Mouse (Mus musculus) C2C12 (cell line): ENCODE measurements at regions not wholly inside any gene's neighbourhood (a gene's known extent, or its start where the extent isn't known, plus 50 kb on each side); places are given as distances from the start of the nearest gene placed in this dataset.

Experiments
- H3K27me3 ChIP-seq: one replicate; pipeline ENCODE4 v1.6.1; 2011; ENCODE audit not compliant: control insufficient read depth, insufficient read depth, insufficient read length
- H3K36me3 ChIP-seq: one replicate; pipeline ENCODE4 v1.6.1; 2011; ENCODE audit not compliant: control insufficient read depth, insufficient read depth
- H3K4me3 ChIP-seq: one replicate; pipeline ENCODE4 v1.5.1; 2011; ENCODE audit warnings: mild to moderate bottlenecking, control low read depth; ENCODE audit not compliant: poor library complexity, insufficient read depth, severe bottlenecking
- H3K79me2 ChIP-seq: one replicate; pipeline ENCODE4 v1.6.1; 2011; ENCODE audit not compliant: control insufficient read depth, insufficient read depth
- H3K79me3 ChIP-seq: one replicate; pipeline ENCODE4 v1.6.1; 2011; ENCODE audit warnings: low read depth, control low read depth
- H3ac ChIP-seq: one replicate; pipeline ENCODE3; 2011; ENCODE audit warnings: low read depth; ENCODE audit not compliant: control insufficient read depth, insufficient read length
- CEBPB ChIP-seq: IDR thresholded peaks from one replicate; pipeline ENCODE4 v1.6.1; 2011; ENCODE audit warnings: low read depth, mild to moderate bottlenecking, control low read depth, moderate library complexity
- CTCF ChIP-seq: IDR thresholded peaks from one replicate; pipeline ENCODE4 v1.5.1; 2011; ENCODE audit not compliant: control insufficient read depth, insufficient read depth, insufficient read length
- FOSL1 ChIP-seq: IDR thresholded peaks from one replicate; pipeline ENCODE4 v1.8.0; 2011; ENCODE audit warnings: mild to moderate bottlenecking, low read length; ENCODE audit not compliant: poor library complexity, insufficient read depth, severe bottlenecking
- MAX ChIP-seq: IDR thresholded peaks from one replicate; pipeline ENCODE4 v1.6.1; 2011; ENCODE audit warnings: mild to moderate bottlenecking, control low read depth
- MYOD1 ChIP-seq: IDR thresholded peaks from one replicate; pipeline ENCODE4 v1.6.1; 2011; ENCODE audit warnings: low read depth; ENCODE audit not compliant: control insufficient read depth, insufficient read length
- MYOG ChIP-seq: IDR thresholded peaks from one replicate; pipeline ENCODE4 v1.6.1; 2011; ENCODE audit not compliant: control insufficient read depth, insufficient read length; ENCODE audit errors: extremely low read depth
- USF1 ChIP-seq: IDR thresholded peaks from one replicate; pipeline ENCODE4 v1.6.1; 2011; ENCODE audit warnings: low read depth, mild to moderate bottlenecking, control low read depth, moderate library complexity

DNA sequence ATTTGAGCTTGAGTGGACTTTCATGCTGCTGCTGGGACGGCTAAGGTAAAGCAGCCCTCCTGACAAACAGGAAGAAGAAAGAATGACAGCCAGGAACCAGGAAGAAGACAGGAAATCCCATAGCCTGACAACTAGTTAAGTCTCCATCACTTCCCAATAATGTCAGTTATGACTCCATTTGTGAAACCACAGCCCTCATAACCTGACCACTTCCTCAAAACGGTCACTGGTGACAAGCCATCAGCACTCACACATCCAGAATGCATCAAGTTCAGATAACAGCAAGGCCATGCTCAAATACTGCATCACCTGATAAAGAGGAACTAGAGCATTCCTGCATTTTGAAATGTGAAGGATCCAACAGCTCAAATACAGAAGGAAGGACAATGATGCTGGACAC, 288.3 kb downstream of the Zfp706 start:
- Histone ChIP-seq H3K79me3 (no peaks in the 10 kb centered on the region), H3K36me3 (no peaks in the 10 kb centered on the region), H3K79me2 (no peaks in the 10 kb centered on the region), H3ac (no peak overlapping the region), H3K4me3 (no peak overlapping the region), H3K27me3 (no peaks in the 10 kb centered on the region)
- TF ChIP-seq MYOD1: no peak
- no peak for TF ChIP-seq CTCF
- TF ChIP-seq USF1: no peak
- no peak for TF ChIP-seq MYOG
- no peak for TF ChIP-seq MAX
- TF ChIP-seq FOSL1: no peak
- TF ChIP-seq CEBPB: no peak

DNA sequence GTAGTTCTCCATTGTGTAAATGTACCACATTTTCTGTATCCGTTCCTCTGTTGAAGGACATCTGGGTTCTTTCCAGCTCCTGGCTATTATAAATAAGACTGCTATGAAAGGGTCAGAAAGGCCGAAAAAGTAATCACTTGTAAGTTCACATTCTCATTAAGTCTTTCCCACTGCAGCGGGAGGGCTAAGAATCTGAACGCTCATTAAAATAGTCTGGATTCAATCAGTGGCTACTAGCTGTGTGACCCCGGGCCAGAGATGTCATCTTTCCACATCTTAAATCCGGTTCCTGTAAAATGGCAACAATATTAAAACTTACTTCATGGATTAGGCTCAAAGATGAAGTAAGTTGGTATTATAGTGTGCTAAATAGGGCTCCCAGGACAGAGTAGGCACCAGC, 289.7 kb downstream of the Zfp706 start:
- Histone ChIP-seq H3K27me3 (no peaks in the 10 kb centered on the region), H3K36me3 (no peaks in the 10 kb centered on the region), H3K4me3 (no peak overlapping the region), H3ac (no peak overlapping the region), H3K79me2 (no peaks in the 10 kb centered on the region), H3K79me3 (no peaks in the 10 kb centered on the region)
- TF ChIP-seq CTCF (no peak), MAX (no peak), CEBPB (no peak), MYOG (no peak), USF1 (no peak), MYOD1 (no peak), FOSL1 (no peak)

GRCm38 (mm10) chr15:36716686-36717038, 290.9 kb downstream of the Zfp706 start:
- TF ChIP-seq MAX (no peak), FOSL1 (no peak), CEBPB (no peak)
- H3K36me3 ChIP-seq: no peaks in the 10 kb centered on the region
- H3K27me3 ChIP-seq: no peaks in the 10 kb centered on the region
- H3K79me2 ChIP-seq: no peaks in the 10 kb centered on the region
- no peak overlapping the region for H3K4me3 ChIP-seq
- no peak overlapping the region for H3ac ChIP-seq
- H3K79me3 ChIP-seq: no peaks in the 10 kb centered on the region

- Histone ChIP-seq H3K79me3 (no peaks in the 10 kb centered on the region), H3K79me2 (no peaks in the 10 kb centered on the region), H3K27me3 (no peaks in the 10 kb centered on the region), H3ac (peak overlapping the region; percentile 46), H3K4me3 (no peak overlapping the region), H3K36me3 (no peaks in the 10 kb centered on the region)
- TF ChIP-seq CTCF: no peak
- peak; percentile 83 for TF ChIP-seq USF1
- peak; percentile 30 for TF ChIP-seq FOSL1
- peak; percentile 64 for TF ChIP-seq MYOD1
- no peak for TF ChIP-seq MYOG
- peak; percentile 78 for TF ChIP-seq CEBPB
Measured at GRCm38 (mm10) chr15:36715745-36716685, 291.6 kb downstream of the Zfp706 start.

DNA sequence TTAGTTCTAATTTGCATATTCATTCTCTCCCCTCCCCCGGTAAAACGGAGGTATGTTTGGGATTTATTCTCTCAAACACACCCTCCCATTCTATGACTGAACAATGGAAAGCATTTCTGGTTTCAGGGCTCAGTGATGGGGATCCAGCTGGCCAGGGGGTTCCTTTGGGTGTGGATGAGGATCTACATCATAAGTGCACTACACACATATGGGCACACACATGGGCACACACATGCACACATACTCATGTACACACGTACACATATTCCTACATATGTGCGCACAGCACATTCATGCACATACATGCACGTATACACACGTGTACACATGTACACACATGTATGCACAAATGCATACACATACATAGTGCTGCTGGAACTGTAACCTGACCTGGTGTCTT, 292.4 kb downstream of the Zfp706 start:
- Histone ChIP-seq H3K36me3 (no peaks in the 10 kb centered on the region), H3K79me3 (no peaks in the 10 kb centered on the region), H3K79me2 (no peaks in the 10 kb centered on the region), H3K4me3 (no peak overlapping the region), H3K27me3 (no peaks in the 10 kb centered on the region), H3ac (no peak overlapping the region)
- no peak for TF ChIP-seq FOSL1
- TF ChIP-seq CTCF: no peak
- TF ChIP-seq CEBPB: no peak
- no peak for TF ChIP-seq MYOG
- TF ChIP-seq MAX: no peak
- TF ChIP-seq USF1: no peak
- TF ChIP-seq MYOD1: no peak
